Mouse (Mus musculus) gastrocnemius, postnatal 14 days (tissue): Measurements from ENCODE around the gene Gramd4. TPM values are rescaled to one million over a fixed set of nuclear protein-coding genes. Genes with fewer than 3 reads are reported as not detected.

Experiments
- DNase-seq: peaks from one replicate; pipeline ENCODE4 v3.0.0; 2021; ENCODE audit warnings: mixed read lengths
- intact Hi-C: fragments of 180-260 bp; cut with DNase I; formaldehyde crosslinking; loops from one replicate; pipeline ENCODE4 v1.15.1; 2025; ENCODE audit warnings: low total_unique reads
- total RNA-seq, 2 experiments: library from RNA; stranded (reverse); gene quantifications; 2 replicates each; pipeline ENCODE4 v1.2.3; 2021

Gramd4 gene
- total RNA-seq, 2 experiments from 2014 or later = 7.2 to 8.2 TPM

- intact Hi-C loops = no loop called here
- DNase-seq = peak; percentile 80
These were observed 128.4 kb downstream of the Gramd4 start, which contains the start of gene Cerk for GRCm38 (mm10) chr15:86185689-86186569. Gene Cerk (minus strand): TSS chr15:86186141.

- intact Hi-C loops = no loop called here
These were observed 129.2 kb downstream of the Gramd4 start for GRCm38 (mm10) chr15:86186686-86187085.

More at GRCm38 (mm10) chr15:86186686-86187085, 129.2 kb downstream of the Gramd4 start:
- no peak for DNase-seq

Other genes starting within 250 kb of the Gramd4 start
- gene Cdpf1, start 246.0 kb upstream of the Gramd4 start, total RNA-seq = 10 to 100 TPM; 30.6 to 32.4 TPM
- under 1 TPM; 0.23 to 0.31 TPM for gene Pkdrej, start 236.0 kb upstream of the Gramd4 start, total RNA-seq
- gene Ttc38, start 225.4 kb upstream of the Gramd4 start, total RNA-seq = 1 to 10 TPM; 4.4 to 5.1 TPM
- 1 to 10 TPM; 1.0 to 1.4 TPM for gene Gtse1, start 197.9 kb upstream of the Gramd4 start, total RNA-seq
- 10 to 100 TPM; 13.7 to 21.3 TPM for gene Trmu, start 178.4 kb upstream of the Gramd4 start, total RNA-seq
- gene Celsr1, start 23.9 kb upstream of the Gramd4 start, total RNA-seq = under 1 TPM; 0.31 to 0.94 TPM
- 1 to 10 TPM; 6.5 to 7.4 TPM for gene Cerk, start 128.4 kb downstream of the Gramd4 start, total RNA-seq
- 10 to 100 TPM; 10.4 to 11.9 TPM for gene Tbc1d22a, start 156.8 kb downstream of the Gramd4 start, total RNA-seq